ENCODE assay signal across 8 mouse cellular contexts in genomic region chr5:139467998-139468397, GRCm38 (mm10). TPM values are rescaled to one million over a fixed set of nuclear protein-coding genes. Genes with fewer than 3 reads are reported as not detected.
DNase-seq lines count a peak whose midpoint lies in the region; ATAC-seq and TF ChIP-seq lines count a peak whose summit lies in the region.

No protein-coding gene starts in this region.

- ATAC-seq in granulocyte monocyte progenitor cell, adult 5-6 weeks (replicated peaks; ENCODE audit: poor library complexity, severe bottlenecking), result no peak

- peak; percentile 36 to 60 for DNase-seq in cerebellum, adult 2 months
- DNase-seq in cerebellum, adult 11-12 months, result no peak
- peak; percentile 28 to 32 for DNase-seq in left cerebral cortex, adult 18-20 months (ENCODE audit: low spot score in 2 of 2)
- no peak for DNase-seq in left cerebral cortex, adult 8-10 months (ENCODE audit: low spot score in 2 of 2)
- DNase-seq in adrenal gland, postnatal 36 days, result peak; percentile 64 to 71
- DNase-seq in lung, postnatal 14 days, result peak; percentile 52
- DNase-seq in heart, postnatal 25 days (ENCODE audit: low spot score), result no peak

- H3K4me1 ChIP-seq in cerebellum, adult 2 months (ENCODE audit: control insufficient read depth, insufficient read depth, low read length), result no peaks in the 10 kb centered on the region

- H3K27me3 ChIP-seq in cerebellum, adult 2 months (ENCODE audit: control insufficient read depth, insufficient read depth, low read length), result no peaks in the 10 kb centered on the region

- no peak for TF ChIP-seq POLR2A in cerebellum, adult 2 months (IDR thresholded peaks at IDR 0.05; ENCODE audit: borderline replicate concordance, insufficient read depth, low read length)

- no peak overlapping the region for H3K27ac ChIP-seq in cerebellum, adult 2 months (ENCODE audit: insufficient read depth, low read length)

- TF ChIP-seq CTCF in cerebellum, adult 2 months (IDR thresholded peaks at IDR 0.05; ENCODE audit: borderline replicate concordance, insufficient read depth, low read depth, low read length), result peak; percentile 64

- intact Hi-C loops in heart, postnatal 25 days (cut with DNase I), result loop anchor here (2.0 kb wide), 1 partner anchor 103 kb away; no protein-coding TSS in a partner anchor

- WGBS in cerebellum, adult 2 months, result 16% methylated on average over 5 of the region's 5 CpGs

- no peak overlapping the region for H3K4me3 ChIP-seq in cerebellum, adult 2 months (replicated peaks; ENCODE audit: insufficient read depth, low read depth, low read length)

RNA-seq across cellular contexts. Expression of gene 3110082I17Rik, which starts 7.7 kb away (rescaled TPM):
- 7.1 and 7.4 TPM in 2 replicates for polyA plus RNA-seq in cerebellum, adult 2 months (2012; rRNA removed)
- 10 to 100 TPM; 14.1 to 14.6 TPM for total RNA-seq in left cerebral cortex, adult 18-20 months (2021)
- 10 to 100 TPM; 12.6 to 16.6 (median 15.2) TPM for total RNA-seq in left cerebral cortex, adult 8-10 months (2022)
- total RNA-seq in adrenal gland, postnatal 36 days (2021), result 10 to 100 TPM; 11.9 to 12.3 TPM
- total RNA-seq in granulocyte monocyte progenitor cell, adult 5-6 weeks (2014; fragmentation: Nextera tagmentation), result 25.0 and 44.6 TPM in 2 replicates
- 52.1 and 54.1 TPM in 2 replicates for total RNA-seq in granulocyte monocyte progenitor cell, adult 5-6 weeks (2017)
- total RNA-seq in heart, postnatal 25 days (2021), result 1 to 10 TPM; 5.0 to 5.3 TPM

RNA-seq across cellular contexts. Expression of gene Zfand2a, which starts 16.4 kb away (rescaled TPM):
- 37.1 and 42.8 TPM in 2 replicates for polyA plus RNA-seq in cerebellum, adult 2 months (2012; rRNA removed)
- total RNA-seq in left cerebral cortex, adult 18-20 months (2021), result 10 to 100 TPM; 54.6 to 57.6 TPM
- 10 to 100 TPM; 45.5 to 52.6 (median 50.4) TPM for total RNA-seq in left cerebral cortex, adult 8-10 months (2022)
- 10 to 100 TPM; 28.6 to 34.9 TPM for total RNA-seq in adrenal gland, postnatal 36 days (2021)
- 7.8 and 14.9 TPM in 2 replicates for total RNA-seq in granulocyte monocyte progenitor cell, adult 5-6 weeks (2014; fragmentation: Nextera tagmentation)
- 13.0 and 20.6 TPM in 2 replicates for total RNA-seq in granulocyte monocyte progenitor cell, adult 5-6 weeks (2017)
- 10 to 100 TPM; 15.1 to 16.5 TPM for total RNA-seq in heart, postnatal 25 days (2021)

RNA-seq across cellular contexts. Expression of gene Gper1, which starts 45.0 kb away (rescaled TPM):
- 4.0 and 4.4 TPM in 2 replicates for polyA plus RNA-seq in cerebellum, adult 2 months (2012; rRNA removed)
- 1 to 10 TPM; 2.8 to 3.0 TPM for total RNA-seq in left cerebral cortex, adult 18-20 months (2021)
- total RNA-seq in left cerebral cortex, adult 8-10 months (2022), result 1 to 10 TPM; 2.5 to 3.7 (median 3.3) TPM
- total RNA-seq in adrenal gland, postnatal 36 days (2021), result 1 to 10 TPM; 2.8 to 4.7 TPM
- total RNA-seq in granulocyte monocyte progenitor cell, adult 5-6 weeks (2014; fragmentation: Nextera tagmentation), result not detected in 2 replicates
- total RNA-seq in granulocyte monocyte progenitor cell, adult 5-6 weeks (2017), result not detected in 2 replicates
- 1 to 10 TPM; 1.3 to 2.1 TPM for total RNA-seq in heart, postnatal 25 days (2021)

Comparison
In these comparisons a context has a peak if more than half of its experiments do, and no peak if none do; other contexts are left out.
1. DNase-seq: peak in cerebellum, adult 2 months (2 of 2), left cerebral cortex, adult 18-20 months (2 of 2), adrenal gland, postnatal 36 days (2 of 2) and lung, postnatal 14 days (single experiment); none in cerebellum, adult 11-12 months (single experiment), left cerebral cortex, adult 8-10 months (0 of 2) and heart, postnatal 25 days (single experiment).